Mouse (Mus musculus) liver, postnatal 0 days (tissue): ENCODE results near the gene Gm9964.

Experiments used
- CTCF ChIP-seq: sonication (generic); IDR thresholded peaks from 2 replicates; pipeline ENCODE4 v1.5.1; 2016; ENCODE audit warnings: antibody characterized with exemption, low read depth
- EP300 ChIP-seq: IDR thresholded peaks from 2 replicates; pipeline ENCODE4 v1.6.1; 2016; ENCODE audit warnings: antibody characterized with exemption, low read depth, mild to moderate bottlenecking

DNA sequence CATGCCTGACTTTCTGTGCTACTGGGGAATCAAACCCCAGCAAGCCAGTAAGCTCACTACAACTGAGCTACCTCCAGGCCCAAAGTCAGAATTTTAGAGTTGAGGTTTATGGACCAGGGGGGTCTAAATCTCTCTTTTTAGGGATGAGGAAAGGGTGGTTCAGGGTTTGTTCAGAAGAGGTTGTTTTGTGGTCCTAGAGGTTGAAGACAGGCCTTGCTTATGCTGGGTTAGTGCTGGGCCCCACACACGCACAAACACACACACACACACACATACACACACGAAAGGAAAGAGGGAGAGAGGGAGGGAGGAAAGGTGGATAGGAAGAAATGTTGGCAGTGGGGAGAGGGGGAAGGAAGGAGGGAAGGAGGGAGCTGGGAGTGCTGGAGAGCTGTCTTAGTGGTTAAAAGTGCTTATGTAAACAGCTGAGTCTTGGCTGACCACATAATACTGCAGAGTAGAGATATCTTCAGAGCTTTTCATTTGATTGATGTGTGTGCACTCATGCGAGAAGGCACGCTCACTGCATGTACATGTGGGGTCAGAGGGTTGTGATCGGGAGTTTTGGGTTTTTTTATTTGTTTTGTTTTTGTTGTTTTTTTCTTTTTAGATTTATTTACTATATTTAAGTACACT is at the start of gene Gm9964:
- TF ChIP-seq CTCF (no peak), EP300 (no peak)
